Mouse (Mus musculus) kidney, postnatal 25 days (tissue): ENCODE results near the gene Arid4b.
A peak's percentile ranks its signal among the peaks of the same experiment; 100 is the strongest.
"Not testable (repeated sequence)": the region's sequence is repeated elsewhere in the genome, so short reads cannot be mapped to it uniquely, and the experiment has no call there.

Experiments used
- DNase-seq, 2 experiments: peaks; one replicate each; pipeline ENCODE4 v3.0.0; 2021; ENCODE audit warnings: mixed read lengths in 2 of 2

The Arid4b gene

GRCm38 (mm10) chr13:14063013-14063941 lies at the start of gene Arid4b, which contains the start of gene Ggps1:
Arid4b (plus strand) TSS chr13:14063232.
Ggps1 (minus strand) TSS chr13:14063488.
- DNase-seq = peak; percentile 96 to 99

- no peak for DNase-seq
These were observed 49.0 kb upstream of the Arid4b start for GRCm38 (mm10) chr13:14014001-14014400.

GRCm38 (mm10) chr13:14014540-14014939 lies 48.5 kb upstream of the Arid4b start:
- DNase-seq = no peak

- DNase-seq = no peak
These were observed 47.4 kb upstream of the Arid4b start for GRCm38 (mm10) chr13:14015609-14016008.

- no peak for DNase-seq
These were observed 44.7 kb upstream of the Arid4b start for GRCm38 (mm10) chr13:14018283-14018682.

GRCm38 (mm10) chr13:14018852-14019251 lies 44.2 kb upstream of the Arid4b start:
- DNase-seq = no peak

- DNase-seq = not testable (repeated sequence)
These were observed 41.6 kb upstream of the Arid4b start for GRCm38 (mm10) chr13:14021417-14021816.

GRCm38 (mm10) chr13:14025554-14025953 lies 37.5 kb upstream of the Arid4b start:
- DNase-seq = no peak

GRCm38 (mm10) chr13:14026154-14026820 lies 36.7 kb upstream of the Arid4b start:
- DNase-seq = no peak

GRCm38 (mm10) chr13:14033309-14034072 lies 29.5 kb upstream of the Arid4b start:
- no peak for DNase-seq

GRCm38 (mm10) chr13:14034073-14034348 lies 29.0 kb upstream of the Arid4b start:
- no peak for DNase-seq

GRCm38 (mm10) chr13:14035352-14035751 lies 27.7 kb upstream of the Arid4b start:
- DNase-seq = not testable (repeated sequence)

GRCm38 (mm10) chr13:14035875-14036630 lies 27.0 kb upstream of the Arid4b start:
- no peak for DNase-seq

- DNase-seq = peak in 1 of 2 experiments; percentile 35
These were observed 24.1 kb upstream of the Arid4b start for GRCm38 (mm10) chr13:14038911-14039291.

GRCm38 (mm10) chr13:14039292-14039965 lies 23.6 kb upstream of the Arid4b start, which contains the start of gene Tbce:
Tbce (minus strand) TSS chr13:14039638.
- peak; percentile 90 to 94 for DNase-seq

GRCm38 (mm10) chr13:14040186-14040585 lies 22.8 kb upstream of the Arid4b start:
- DNase-seq = no peak

GRCm38 (mm10) chr13:14043851-14044250 lies 19.2 kb upstream of the Arid4b start:
- no peak for DNase-seq

GRCm38 (mm10) chr13:14044521-14044920 lies 18.5 kb upstream of the Arid4b start:
- DNase-seq = no peak

GRCm38 (mm10) chr13:14049878-14050277 lies 13.2 kb upstream of the Arid4b start:
- no peak for DNase-seq

GRCm38 (mm10) chr13:14056801-14057200 lies 6.2 kb upstream of the Arid4b start:
- no peak for DNase-seq

GRCm38 (mm10) chr13:14059582-14059981 lies 3.5 kb upstream of the Arid4b start:
- DNase-seq = no peak
